Mouse (Mus musculus) C2C12 (cell line): Measurements from ENCODE around the gene Cdk15. TPM values are rescaled to one million over a fixed set of nuclear protein-coding genes. Genes with fewer than 3 reads are reported as not detected.

Experiments
- H3K27me3 ChIP-seq: one replicate; pipeline ENCODE4 v1.6.1; 2011; ENCODE audit not compliant: control insufficient read depth, insufficient read depth, insufficient read length
- H3K36me3 ChIP-seq: one replicate; pipeline ENCODE4 v1.6.1; 2011; ENCODE audit not compliant: control insufficient read depth, insufficient read depth
- H3K4me3 ChIP-seq: one replicate; pipeline ENCODE4 v1.5.1; 2011; ENCODE audit warnings: mild to moderate bottlenecking, control low read depth; ENCODE audit not compliant: poor library complexity, insufficient read depth, severe bottlenecking
- H3K79me2 ChIP-seq: one replicate; pipeline ENCODE4 v1.6.1; 2011; ENCODE audit not compliant: control insufficient read depth, insufficient read depth
- H3K79me3 ChIP-seq: one replicate; pipeline ENCODE4 v1.6.1; 2011; ENCODE audit warnings: low read depth, control low read depth
- H3ac ChIP-seq: one replicate; pipeline ENCODE3; 2011; ENCODE audit warnings: low read depth; ENCODE audit not compliant: control insufficient read depth, insufficient read length
- CEBPB ChIP-seq: IDR thresholded peaks from one replicate; pipeline ENCODE4 v1.6.1; 2011; ENCODE audit warnings: low read depth, mild to moderate bottlenecking, control low read depth, moderate library complexity
- CTCF ChIP-seq: IDR thresholded peaks from one replicate; pipeline ENCODE4 v1.5.1; 2011; ENCODE audit not compliant: control insufficient read depth, insufficient read depth, insufficient read length
- FOSL1 ChIP-seq: IDR thresholded peaks from one replicate; pipeline ENCODE4 v1.8.0; 2011; ENCODE audit warnings: mild to moderate bottlenecking, low read length; ENCODE audit not compliant: poor library complexity, insufficient read depth, severe bottlenecking
- MAX ChIP-seq: IDR thresholded peaks from one replicate; pipeline ENCODE4 v1.6.1; 2011; ENCODE audit warnings: mild to moderate bottlenecking, control low read depth
- MYOD1 ChIP-seq: IDR thresholded peaks from one replicate; pipeline ENCODE4 v1.6.1; 2011; ENCODE audit warnings: low read depth; ENCODE audit not compliant: control insufficient read depth, insufficient read length
- MYOG ChIP-seq: IDR thresholded peaks from one replicate; pipeline ENCODE4 v1.6.1; 2011; ENCODE audit not compliant: control insufficient read depth, insufficient read length; ENCODE audit errors: extremely low read depth
- USF1 ChIP-seq: IDR thresholded peaks from one replicate; pipeline ENCODE4 v1.6.1; 2011; ENCODE audit warnings: low read depth, mild to moderate bottlenecking, control low read depth, moderate library complexity
- polyA plus RNA-seq: library from polyadenylated mRNA; unstranded; fragments of >200 nt; fragmentation: generic; extraction: Trizol; gene quantifications from one replicate; pipeline ENCODE4 v1.2.1, GENCODE M21; 2012; ENCODE audit warnings: missing spikeins

Gene Cdk15
- polyA plus RNA-seq, 1 experiment = 0.05 TPM

GRCm38 (mm10) chr1:59369320-59369685 lies 112.6 kb downstream of the Cdk15 start:
- Histone ChIP-seq H3K79me2 (no peaks in the 10 kb centered on the region), H3K36me3 (no peaks in the 10 kb centered on the region), H3K79me3 (no peaks in the 10 kb centered on the region), H3K4me3 (no peak overlapping the region), H3K27me3 (peaks cover 14% of the 10 kb centered on the region), H3ac (no peak overlapping the region)
- TF ChIP-seq MYOD1 (no peak), CEBPB (no peak), MAX (no peak), CTCF (no peak), MYOG (no peak), USF1 (no peak), FOSL1 (no peak)

GRCm38 (mm10) chr1:59370355-59370950 lies 113.7 kb downstream of the Cdk15 start:
- Histone ChIP-seq H3K79me3 (no peaks in the 10 kb centered on the region), H3K79me2 (no peaks in the 10 kb centered on the region), H3ac (no peak overlapping the region), H3K4me3 (no peak overlapping the region), H3K36me3 (no peaks in the 10 kb centered on the region), H3K27me3 (peaks cover 14% of the 10 kb centered on the region)
- TF ChIP-seq MYOG = no peak
- no peak for TF ChIP-seq MAX
- no peak for TF ChIP-seq CEBPB
- no peak for TF ChIP-seq FOSL1
- no peak for TF ChIP-seq USF1
- TF ChIP-seq CTCF = no peak
- no peak for TF ChIP-seq MYOD1

- no peaks in the 10 kb centered on the region for H3K79me2 ChIP-seq
- H3K4me3 ChIP-seq = no peak overlapping the region
- no peaks in the 10 kb centered on the region for H3K79me3 ChIP-seq
- no peaks in the 10 kb centered on the region for H3K36me3 ChIP-seq
- H3K27me3 ChIP-seq = no peaks in the 10 kb centered on the region
- TF ChIP-seq MYOD1 (no peak), CTCF (no peak), MYOG (no peak), USF1 (no peak)
- no peak overlapping the region for H3ac ChIP-seq
These were observed 119.4 kb downstream of the Cdk15 start for GRCm38 (mm10) chr1:59376021-59376548.

- Histone ChIP-seq H3K27me3 (no peaks in the 10 kb centered on the region), H3K4me3 (no peak overlapping the region), H3K79me2 (no peaks in the 10 kb centered on the region), H3ac (no peak overlapping the region), H3K36me3 (no peaks in the 10 kb centered on the region), H3K79me3 (no peaks in the 10 kb centered on the region)
- no peak for TF ChIP-seq MYOD1
- no peak for TF ChIP-seq FOSL1
- no peak for TF ChIP-seq MAX
- TF ChIP-seq USF1 = no peak
- TF ChIP-seq MYOG = no peak
- TF ChIP-seq CEBPB = no peak
- no peak for TF ChIP-seq CTCF
These were observed 119.9 kb downstream of the Cdk15 start for GRCm38 (mm10) chr1:59376557-59376956.

- no peak overlapping the region for H3K4me3 ChIP-seq
These were observed 120.6 kb downstream of the Cdk15 start for GRCm38 (mm10) chr1:59377312-59377711.

GRCm38 (mm10) chr1:59380926-59381325 lies 124.2 kb downstream of the Cdk15 start:
- H3K79me2 ChIP-seq = no peaks in the 10 kb centered on the region
- H3K27me3 ChIP-seq = no peaks in the 10 kb centered on the region
- no peaks in the 10 kb centered on the region for H3K79me3 ChIP-seq
- TF ChIP-seq MYOG (no peak), USF1 (no peak), MYOD1 (no peak), CTCF (no peak), MAX (no peak), FOSL1 (no peak), CEBPB (no peak)
- no peaks in the 10 kb centered on the region for H3K36me3 ChIP-seq
- H3ac ChIP-seq = no peak overlapping the region
- H3K4me3 ChIP-seq = no peak overlapping the region

More at GRCm38 (mm10) chr1:59377312-59377711, 120.6 kb downstream of the Cdk15 start:
- Histone ChIP-seq H3K27me3 (no peaks in the 10 kb centered on the region), H3K79me2 (no peaks in the 10 kb centered on the region), H3K36me3 (no peaks in the 10 kb centered on the region), H3K79me3 (no peaks in the 10 kb centered on the region), H3ac (no peak overlapping the region)
- TF ChIP-seq MAX = no peak
- TF ChIP-seq FOSL1 = no peak
- no peak for TF ChIP-seq CTCF
- TF ChIP-seq CEBPB = no peak
- no peak for TF ChIP-seq USF1
- no peak for TF ChIP-seq MYOD1
- no peak for TF ChIP-seq MYOG
